Mouse (Mus musculus): ENCODE data around the gene Syt1. TPM values are rescaled to one million over a fixed set of nuclear protein-coding genes. Genes with fewer than 3 reads are reported as not detected.

Gene Syt1
- polyA plus RNA-seq, 1 experiment from 2014 or later: 1.5 TPM

- ATAC-seq (replicated peaks; ENCODE audit: insufficient number of reproducible peaks, low FRiP score, low TSS enrichment): no peak
- H3K4me2 ChIP-seq: no peak overlapping the region
- no peak overlapping the region for H3K9ac ChIP-seq (ENCODE audit: low read depth, low read length)
- H3K27ac ChIP-seq (ENCODE audit: low read depth, low read length): no peak overlapping the region
- no peaks in the 10 kb centered on the region for H3K27me3 ChIP-seq (ENCODE audit: control insufficient read depth, insufficient read depth, low read length)
- 80% methylated on average over 3 of the region's 3 CpGs for WGBS (ENCODE audit: insufficient replicate concordance)
- H3K4me3 ChIP-seq (ENCODE audit: low read depth, low read length): no peak overlapping the region
- no peaks in the 10 kb centered on the region for H3K9me3 ChIP-seq (replicated peaks; ENCODE audit: control insufficient read depth, low read length)
- no peaks in the 10 kb centered on the region for H3K4me1 ChIP-seq (ENCODE audit: control insufficient read depth, insufficient read depth, low read length)
- H3K36me3 ChIP-seq (ENCODE audit: control insufficient read depth, insufficient read depth, low read length): no peaks in the 10 kb centered on the region
Observed at GRCm38 (mm10) chr10:108724878-108725277, 285.9 kb downstream of the Syt1 start.

GRCm38 (mm10) chr10:108710514-108710913 is 300.3 kb downstream of the Syt1 start:
- Histone ChIP-seq H3K27ac (ENCODE audit: low read depth, low read length) (no peak overlapping the region), H3K4me3 (ENCODE audit: low read depth, low read length) (no peak overlapping the region), H3K4me2 (no peak overlapping the region), H3K36me3 (ENCODE audit: control insufficient read depth, insufficient read depth, low read length) (no peaks in the 10 kb centered on the region), H3K4me1 (ENCODE audit: control insufficient read depth, insufficient read depth, low read length) (no peaks in the 10 kb centered on the region), H3K27me3 (ENCODE audit: control insufficient read depth, insufficient read depth, low read length) (no peaks in the 10 kb centered on the region), H3K9me3 (replicated peaks; ENCODE audit: control insufficient read depth, low read length) (no peaks in the 10 kb centered on the region), H3K9ac (ENCODE audit: low read depth, low read length) (no peak overlapping the region)
- WGBS (ENCODE audit: insufficient replicate concordance): 66% methylated on average over 5 of the region's 5 CpGs
- no peak for ATAC-seq (replicated peaks; ENCODE audit: insufficient number of reproducible peaks, low FRiP score, low TSS enrichment)

- ATAC-seq (replicated peaks; ENCODE audit: insufficient number of reproducible peaks, low FRiP score, low TSS enrichment): no peak
- no peak overlapping the region for H3K4me3 ChIP-seq (ENCODE audit: low read depth, low read length)
- H3K27ac ChIP-seq (ENCODE audit: low read depth, low read length): no peak overlapping the region
- no peak overlapping the region for H3K9ac ChIP-seq (ENCODE audit: low read depth, low read length)
- H3K36me3 ChIP-seq (ENCODE audit: control insufficient read depth, insufficient read depth, low read length): no peaks in the 10 kb centered on the region
- no peaks in the 10 kb centered on the region for H3K4me1 ChIP-seq (ENCODE audit: control insufficient read depth, insufficient read depth, low read length)
- no peaks in the 10 kb centered on the region for H3K9me3 ChIP-seq (replicated peaks; ENCODE audit: control insufficient read depth, low read length)
- 86% methylated on average over 3 of the region's 3 CpGs for WGBS (ENCODE audit: insufficient replicate concordance)
- H3K4me2 ChIP-seq: no peak overlapping the region
- H3K27me3 ChIP-seq (ENCODE audit: control insufficient read depth, insufficient read depth, low read length): no peaks in the 10 kb centered on the region
Observed at GRCm38 (mm10) chr10:108705658-108706057, 305.1 kb downstream of the Syt1 start.

DNA sequence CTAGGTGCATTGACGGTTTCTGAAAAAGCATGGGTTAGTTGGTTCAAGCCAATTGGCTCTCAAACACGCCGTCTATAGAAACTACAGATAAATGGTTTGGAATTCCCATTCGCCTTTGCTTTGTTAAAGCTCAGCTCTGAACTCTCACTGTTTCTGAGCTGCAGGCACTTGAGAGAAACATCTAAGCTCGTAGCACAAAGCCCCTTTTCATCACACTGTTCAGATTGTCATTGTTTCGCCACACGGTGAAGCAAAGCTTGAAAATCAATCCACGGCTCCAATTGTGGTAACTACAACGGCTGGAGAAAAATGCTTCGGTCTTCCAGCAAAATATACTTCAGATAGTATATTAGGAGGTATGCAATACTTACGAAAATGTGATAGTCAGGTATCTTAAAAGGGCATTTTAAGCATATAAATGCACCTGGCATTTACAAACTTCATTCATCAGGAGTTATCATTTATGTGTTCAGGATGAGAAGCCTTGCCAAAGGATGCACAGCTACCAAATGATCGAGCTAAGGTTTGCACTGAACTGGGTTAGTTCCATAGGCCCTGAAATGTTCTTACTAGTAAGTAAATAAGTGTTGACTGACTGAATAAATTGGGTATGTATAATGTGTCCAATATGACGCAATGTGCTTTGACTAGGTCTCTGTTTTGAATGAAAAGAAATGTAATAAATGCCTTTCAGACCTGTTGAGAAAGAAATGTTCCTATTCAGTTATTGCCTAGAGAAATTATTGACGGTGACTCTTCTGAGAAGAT is 309.2 kb downstream of the Syt1 start:
- ATAC-seq (replicated peaks; ENCODE audit: insufficient number of reproducible peaks, low FRiP score, low TSS enrichment): no peak
- no peak overlapping the region for H3K9ac ChIP-seq (ENCODE audit: low read depth, low read length)
- H3K36me3 ChIP-seq (ENCODE audit: control insufficient read depth, insufficient read depth, low read length): no peaks in the 10 kb centered on the region
- no peaks in the 10 kb centered on the region for H3K9me3 ChIP-seq (replicated peaks; ENCODE audit: control insufficient read depth, low read length)
- no peaks in the 10 kb centered on the region for H3K4me1 ChIP-seq (ENCODE audit: control insufficient read depth, insufficient read depth, low read length)
- H3K4me3 ChIP-seq (ENCODE audit: low read depth, low read length): no peak overlapping the region
- no peak overlapping the region for H3K4me2 ChIP-seq
- H3K27ac ChIP-seq (ENCODE audit: low read depth, low read length): no peak overlapping the region
- 70% methylated on average over 14 of the region's 14 CpGs for WGBS (ENCODE audit: insufficient replicate concordance)
- no peaks in the 10 kb centered on the region for H3K27me3 ChIP-seq (ENCODE audit: control insufficient read depth, insufficient read depth, low read length)

- Histone ChIP-seq H3K27me3 (ENCODE audit: control insufficient read depth, insufficient read depth, low read length) (no peaks in the 10 kb centered on the region), H3K36me3 (ENCODE audit: control insufficient read depth, insufficient read depth, low read length) (no peaks in the 10 kb centered on the region), H3K9me3 (replicated peaks; ENCODE audit: control insufficient read depth, low read length) (no peaks in the 10 kb centered on the region), H3K9ac (ENCODE audit: low read depth, low read length) (no peak within 1 kb of the TSS), H3K4me3 (ENCODE audit: low read depth, low read length) (no peak within 1 kb of the TSS), H3K4me2 (no peak within 1 kb of the TSS), H3K27ac (ENCODE audit: low read depth, low read length) (no peak within 1 kb of the TSS), H3K4me1 (ENCODE audit: control insufficient read depth, insufficient read depth, low read length) (no peaks in the 10 kb centered on the region)
- no peak for ATAC-seq (replicated peaks; ENCODE audit: insufficient number of reproducible peaks, low FRiP score, low TSS enrichment)
- 92% methylated on average over 9 of the region's 9 CpGs for WGBS (ENCODE audit: insufficient replicate concordance)
Observed at GRCm38 (mm10) chr10:108699946-108700345, 310.8 kb downstream of the Syt1 start, which contains the start of gene Gm5136. Gm5136 (minus strand) TSS chr10:108700160.

DNA sequence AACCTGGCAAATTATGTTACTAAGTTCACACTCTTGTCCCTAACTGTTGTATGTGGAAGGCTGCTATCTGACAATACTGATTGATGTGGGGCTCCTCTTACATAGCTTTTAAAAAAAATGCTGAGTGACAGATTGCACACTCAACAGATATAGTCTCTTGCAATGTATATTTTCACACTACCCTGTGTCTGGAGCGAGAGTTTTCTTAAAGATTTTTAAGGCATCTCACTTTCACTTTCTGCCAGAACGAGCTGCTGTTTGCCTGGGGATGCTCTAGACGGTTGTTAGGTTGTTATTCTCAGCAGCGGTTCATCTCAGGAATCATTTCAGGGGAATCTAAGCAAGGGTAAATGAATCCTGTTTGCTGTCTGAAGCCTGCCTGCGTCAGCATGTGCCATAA is 313.7 kb downstream of the Syt1 start:
- no peak overlapping the region for H3K9ac ChIP-seq (ENCODE audit: low read depth, low read length)

GRCm38 (mm10) chr10:108690954-108691353 is 319.8 kb downstream of the Syt1 start:
- Histone ChIP-seq H3K4me2 (no peak overlapping the region), H3K4me3 (ENCODE audit: low read depth, low read length) (no peak overlapping the region), H3K4me1 (ENCODE audit: control insufficient read depth, insufficient read depth, low read length) (no peaks in the 10 kb centered on the region), H3K36me3 (ENCODE audit: control insufficient read depth, insufficient read depth, low read length) (no peaks in the 10 kb centered on the region), H3K27ac (ENCODE audit: low read depth, low read length) (no peak overlapping the region), H3K27me3 (ENCODE audit: control insufficient read depth, insufficient read depth, low read length) (no peaks in the 10 kb centered on the region), H3K9me3 (replicated peaks; ENCODE audit: control insufficient read depth, low read length) (no peaks in the 10 kb centered on the region), H3K9ac (ENCODE audit: low read depth, low read length) (no peak overlapping the region)
- no peak for ATAC-seq (replicated peaks; ENCODE audit: insufficient number of reproducible peaks, low FRiP score, low TSS enrichment)
- WGBS (ENCODE audit: insufficient replicate concordance): 72% methylated on average over 9 of the region's 9 CpGs

More for the DNA sequence above, 313.7 kb downstream of the Syt1 start:
- ATAC-seq (replicated peaks; ENCODE audit: insufficient number of reproducible peaks, low FRiP score, low TSS enrichment): no peak
- 54% methylated on average over 5 of the region's 5 CpGs for WGBS (ENCODE audit: insufficient replicate concordance)
- Histone ChIP-seq H3K4me1 (ENCODE audit: control insufficient read depth, insufficient read depth, low read length) (no peaks in the 10 kb centered on the region), H3K36me3 (ENCODE audit: control insufficient read depth, insufficient read depth, low read length) (no peaks in the 10 kb centered on the region), H3K27ac (ENCODE audit: low read depth, low read length) (no peak overlapping the region), H3K4me3 (ENCODE audit: low read depth, low read length) (no peak overlapping the region), H3K27me3 (ENCODE audit: control insufficient read depth, insufficient read depth, low read length) (no peaks in the 10 kb centered on the region), H3K4me2 (no peak overlapping the region), H3K9me3 (replicated peaks; ENCODE audit: control insufficient read depth, low read length) (no peaks in the 10 kb centered on the region)

DNA sequence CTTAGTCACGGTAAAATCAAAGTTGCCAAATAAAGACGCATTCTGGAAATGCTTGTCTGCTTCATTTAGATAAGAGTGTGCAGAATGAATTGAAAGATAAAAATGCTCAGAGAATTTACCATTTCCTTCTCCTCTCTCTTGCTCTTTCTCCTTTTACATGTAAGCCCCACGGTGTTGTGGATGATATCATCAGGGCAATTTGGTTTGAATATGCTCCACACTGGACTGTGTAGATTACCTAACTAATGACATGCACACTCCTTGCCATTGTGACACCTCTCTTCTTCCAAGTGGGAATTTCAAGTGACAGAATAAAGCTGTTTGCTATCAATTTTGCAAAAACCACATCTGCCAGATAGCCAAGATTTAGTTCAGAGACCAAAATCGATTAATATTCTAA is 324.1 kb downstream of the Syt1 start:
- ATAC-seq (replicated peaks; ENCODE audit: insufficient number of reproducible peaks, low FRiP score, low TSS enrichment): no peak
- Histone ChIP-seq H3K27me3 (ENCODE audit: control insufficient read depth, insufficient read depth, low read length) (no peaks in the 10 kb centered on the region), H3K9ac (ENCODE audit: low read depth, low read length) (no peak overlapping the region), H3K4me1 (ENCODE audit: control insufficient read depth, insufficient read depth, low read length) (no peaks in the 10 kb centered on the region), H3K9me3 (replicated peaks; ENCODE audit: control insufficient read depth, low read length) (no peaks in the 10 kb centered on the region), H3K4me2 (no peak overlapping the region), H3K36me3 (ENCODE audit: control insufficient read depth, insufficient read depth, low read length) (no peaks in the 10 kb centered on the region), H3K27ac (ENCODE audit: low read depth, low read length) (no peak overlapping the region), H3K4me3 (ENCODE audit: low read depth, low read length) (no peak overlapping the region)
- 54% methylated on average over 4 of the region's 4 CpGs for WGBS (ENCODE audit: insufficient replicate concordance)

Data from heart, embryonic 11.5 days (tissue).